Mouse (Mus musculus) C3H10T1/2 (cell line): ENCODE results near the gene Kcnrg. TPM values are rescaled to one million over a fixed set of nuclear protein-coding genes. Genes with fewer than 3 reads are reported as not detected.

ENCODE experiments used
- polyA plus RNA-seq, 2 experiments: library from polyadenylated mRNA; unstranded; fragments of >200 nt; fragmentation: generic; extraction: Trizol; gene quantifications; one replicate each; pipeline ENCODE4 v1.2.1; 2012; ENCODE audit warnings: missing spikeins in 2 of 2

The Kcnrg gene
- polyA plus RNA-seq: under 1 TPM in 1 of 2 experiments, not detected in 1; 0.26 TPM

GRCm38 (mm10) chr14:61607157-61607556, at the start of gene Kcnrg:
Gene Kcnrg, plus strand, starts transcription at chr14:61607457.

DNA sequence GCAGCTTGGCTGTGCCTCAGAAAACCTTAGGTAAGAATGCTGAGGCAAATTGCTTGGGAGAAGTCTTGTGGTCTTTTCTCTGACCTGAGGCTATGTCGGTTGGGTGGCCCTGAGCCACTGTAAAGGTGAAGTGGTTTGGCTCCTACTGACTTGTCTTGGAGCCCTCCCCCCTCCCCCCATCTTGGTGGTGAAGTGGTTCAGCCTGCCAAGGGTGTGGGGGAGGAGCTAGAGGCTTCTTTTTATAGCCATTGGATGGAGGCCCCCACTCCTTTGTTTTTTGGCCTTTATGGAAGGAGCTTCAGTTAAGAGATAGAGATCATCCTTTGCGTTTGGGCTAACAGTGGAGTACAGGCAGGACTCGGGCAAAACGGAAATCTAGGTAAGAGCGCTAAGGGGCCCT, 9.3 kb upstream of the Kcnrg start, which contains the start of gene Trim13:
TSS of gene Trim13 (plus strand) at position 280 of the 400 bp plus-strand sequence.

Other genes starting within 250 kb of the Kcnrg start
- gene Ebpl, start 247.0 kb upstream of the Kcnrg start, polyA plus RNA-seq: 1 to 10 TPM; 3.9 to 6.4 TPM
- 1 to 10 TPM in 1 of 2 experiments, under 1 TPM in 1; 0.73 to 2.7 TPM for gene Kpna3, start 167.6 kb upstream of the Kcnrg start, polyA plus RNA-seq
- gene Spryd7, start 50.6 kb upstream of the Kcnrg start, polyA plus RNA-seq: 1 to 10 TPM; 1.4 to 3.7 TPM
- gene Trim13, start 9.2 kb upstream of the Kcnrg start, polyA plus RNA-seq: under 1 TPM in 1 of 2 experiments, not detected in 1; 0.15 TPM